15 mouse cellular contexts compared by ENCODE assay signal in genomic region chr5:52429731-52430480, GRCm38 (mm10). TPM values are rescaled to one million over a fixed set of nuclear protein-coding genes. Genes with fewer than 3 reads are reported as not detected.
"Had no signal": no experiment of that assay in that cellular context is flagged by ENCODE, and none has a peak within 500 bp of the region (broad histone marks: within the 10 kb centered on the region; RNA-seq: fewer than 3 reads in every experiment).

No protein-coding gene starts in this region.

- H3K27ac ChIP-seq: limb, embryonic 13.5 days; liver, embryonic 15.5 days; macrophage; neural tube, embryonic 15.5 days had no signal

- H3K36me3 ChIP-seq: limb, embryonic 13.5 days; liver, embryonic 15.5 days; neural tube, embryonic 15.5 days had no signal

- H3K9me3 ChIP-seq: limb, embryonic 13.5 days; liver, embryonic 15.5 days; neural tube, embryonic 15.5 days had no signal

- H3K4me3 ChIP-seq: limb, embryonic 13.5 days; liver, embryonic 15.5 days; megakaryocyte, embryonic 14.5 days; myocyte; neural tube, embryonic 15.5 days had no signal

- H3K27me3 ChIP-seq: limb, embryonic 13.5 days; liver, embryonic 15.5 days; megakaryocyte, embryonic 14.5 days; neural tube, embryonic 15.5 days had no signal

- H3K4me2 ChIP-seq: limb, embryonic 13.5 days; liver, embryonic 11.5 days; liver, embryonic 15.5 days; lung, embryonic 14.5 days; neural tube, embryonic 15.5 days had no signal

- H3K9ac ChIP-seq: limb, embryonic 13.5 days; liver, embryonic 15.5 days; lung, embryonic 14.5 days; neural tube, embryonic 15.5 days had no signal

- DNase-seq: kidney, adult 18-20 months; kidney, postnatal 14 days; left cerebral cortex, postnatal 4 days; lung, embryonic 14.5 days; lung, postnatal 14 days; right cerebral cortex, adult 18-20 months; right cerebral cortex, postnatal 25 days; thymus, postnatal 36 days had no signal

RNA-seq across cellular contexts. Expression of gene Ccdc149, which starts 41.4 kb away (rescaled TPM):
- polyA plus RNA-seq: macrophage, myocyte had no signal
